Mouse (Mus musculus): ENCODE measurements around the gene Myocd.

DNA sequence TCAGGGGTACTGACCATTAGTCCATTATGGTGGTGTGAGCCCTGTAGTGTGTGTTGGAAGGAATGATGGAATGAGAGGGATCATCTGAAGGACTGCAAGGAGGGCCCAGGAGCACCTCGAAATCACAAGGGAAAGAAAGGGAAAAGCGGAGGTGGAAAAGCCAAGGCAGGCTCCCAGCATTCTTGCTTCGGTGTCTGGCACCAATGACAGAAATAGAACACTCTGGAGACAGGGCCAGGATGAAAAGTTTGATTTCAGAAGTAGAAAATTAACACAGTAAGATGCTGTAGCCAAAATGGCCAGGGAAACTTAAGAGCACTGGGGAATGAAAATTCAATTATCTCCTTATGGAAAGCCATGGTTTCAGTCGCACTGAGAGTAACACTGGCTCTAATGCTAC is 136.1 kb downstream of the Myocd start:
- TF ChIP-seq CTCF (IDR thresholded peaks at IDR 0.05; ENCODE audit: extremely low read depth, insufficient read length, insufficient replicate concordance, low read depth, low read length): no peak
- TF ChIP-seq POLR2A (IDR thresholded peaks at IDR 0.05; ENCODE audit: low read depth, low read length): no peak
